Mouse (Mus musculus) cerebellum, adult 18-20 months (tissue): ENCODE results near the gene Ly6g6d.

Experiments used
- DNase-seq, 2 experiments: peaks; one replicate each; pipeline ENCODE4 v3.0.0; 2021

Gene Ly6g6d

DNA sequence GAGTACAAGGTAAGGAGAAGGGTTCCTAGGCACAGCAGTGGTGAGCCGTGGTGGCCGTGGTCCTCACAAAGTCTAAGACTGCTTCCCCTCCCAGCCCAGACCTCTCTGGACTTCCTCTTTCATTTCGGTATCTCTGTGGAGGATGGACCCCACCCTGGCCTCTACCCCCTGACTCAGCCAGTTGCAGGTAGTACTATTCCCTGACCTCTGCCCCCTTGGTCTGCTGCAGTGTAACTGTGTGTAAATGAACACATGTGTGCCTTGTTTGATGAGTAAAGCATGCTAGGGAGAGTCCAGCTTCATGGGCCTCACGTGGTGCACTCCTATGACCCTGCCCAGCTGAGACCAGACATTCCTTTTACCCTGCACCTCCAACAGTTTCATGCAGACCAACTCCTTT, 54.1 kb downstream of the Ly6g6d start:
- DNase-seq = no peak

DNA sequence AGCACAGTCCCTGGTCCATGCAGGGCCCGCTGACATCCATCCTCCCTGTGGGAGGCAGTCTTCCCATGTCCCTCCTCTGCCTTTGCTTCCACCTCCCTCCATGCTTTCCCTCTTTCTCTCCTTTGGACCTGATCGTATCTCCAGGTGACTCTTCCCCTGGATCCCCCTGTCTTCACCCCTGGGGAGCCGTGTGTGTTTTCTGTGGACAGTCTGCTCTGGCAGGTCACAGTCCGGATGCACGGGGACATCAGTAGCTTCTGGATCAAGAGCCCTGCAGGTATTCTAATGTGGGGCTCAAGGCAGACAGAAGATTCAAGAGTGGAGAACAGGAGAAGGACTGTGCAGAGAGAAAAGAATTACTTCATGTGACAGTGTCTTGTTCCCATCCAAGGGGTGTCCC, 54.6 kb downstream of the Ly6g6d start:
- no peak for DNase-seq

DNA sequence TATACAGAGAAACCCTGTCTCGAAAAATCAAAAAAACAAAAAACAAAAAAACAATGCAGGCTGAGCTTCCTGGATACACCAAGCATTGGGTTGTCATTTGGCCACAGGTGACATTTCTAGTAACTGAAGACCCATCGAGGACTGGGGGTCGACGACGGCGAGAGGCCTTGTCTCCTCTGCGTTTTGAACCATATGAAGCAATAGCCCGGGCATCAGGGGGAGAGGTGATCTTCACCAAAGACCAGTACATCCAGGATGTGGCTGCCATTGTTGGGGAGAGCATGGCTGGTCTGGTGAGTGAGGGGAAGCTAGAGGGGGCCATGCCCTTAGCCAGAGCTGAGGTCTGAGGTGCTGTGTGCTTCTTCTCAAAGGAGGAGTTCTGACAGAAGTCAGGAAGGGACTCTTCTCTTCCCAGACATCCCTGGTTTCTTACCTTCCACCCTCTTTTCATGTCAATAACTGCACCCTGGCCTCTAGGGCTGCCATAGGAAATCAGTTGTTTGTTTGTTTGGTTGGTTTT, 55.3 kb downstream of the Ly6g6d start:
- DNase-seq = no peak

- no peak for DNase-seq
These were observed 55.9 kb downstream of the Ly6g6d start for GRCm38 (mm10) chr17:35021842-35022477.
